Mouse (Mus musculus) frontal cortex, postnatal 14 days (tissue): ENCODE data around the gene Foxp1.

Experiments
- DNase-seq, 2 experiments: peaks; one replicate each; pipeline ENCODE4 v3.0.0; 2022; ENCODE audit warnings: low spot score in 2 of 2

Foxp1 gene

DNA sequence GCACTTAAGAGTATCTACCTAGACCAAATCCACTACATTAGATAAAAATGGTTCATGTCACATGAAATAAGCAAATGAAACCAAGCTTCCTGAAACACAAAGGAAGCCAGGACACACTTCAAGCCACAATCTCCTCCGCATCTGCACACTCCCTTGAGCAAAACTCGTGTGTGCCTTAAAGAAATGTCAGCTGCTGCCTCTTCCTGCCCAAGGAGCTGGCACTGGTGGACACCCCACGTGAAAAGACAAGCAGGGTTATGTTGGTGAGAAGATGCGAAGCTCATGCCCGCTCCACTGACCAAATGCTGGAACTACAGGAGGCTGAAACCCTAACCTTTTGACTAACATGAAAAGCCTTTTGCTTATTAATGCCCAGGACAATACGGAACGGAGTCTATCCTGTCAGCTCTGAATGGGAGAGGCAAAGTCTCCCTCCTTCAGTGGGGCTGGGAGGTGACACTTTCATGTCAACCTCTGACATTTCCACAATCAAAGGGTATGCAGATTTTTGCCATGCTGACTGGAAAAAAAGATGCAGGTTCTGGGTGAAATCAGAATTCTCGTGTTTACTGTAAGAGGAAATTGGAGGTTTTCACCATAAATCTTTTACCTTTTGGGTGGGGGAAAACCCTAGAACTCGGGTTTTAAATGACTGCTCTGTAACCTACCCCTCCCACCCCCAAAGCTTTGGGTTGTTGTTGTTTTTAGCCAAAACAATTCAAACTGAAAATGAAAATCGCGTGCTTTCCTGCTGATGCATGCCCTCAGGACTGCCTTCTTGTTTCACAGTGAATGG, 261.4 kb downstream of the Foxp1 start:
- DNase-seq = no peak

DNA sequence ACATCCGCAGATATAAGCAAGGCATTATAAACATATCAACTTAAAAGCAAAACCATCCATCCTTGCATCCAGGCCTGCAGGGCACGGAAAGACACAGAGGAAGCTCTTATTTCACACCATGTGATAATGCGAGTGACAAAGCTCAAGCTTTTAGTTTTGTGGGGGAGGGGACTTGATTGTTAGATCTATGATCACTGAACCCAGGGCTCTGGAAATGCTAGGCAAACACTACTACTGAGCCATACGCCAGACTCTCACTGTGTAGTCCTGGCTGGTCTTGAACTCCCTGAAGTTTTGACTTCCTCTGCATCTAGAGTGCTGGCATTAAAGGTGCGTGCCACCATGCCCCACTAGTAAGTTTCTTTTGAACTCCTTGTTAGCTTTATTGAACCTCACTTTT, 264.2 kb downstream of the Foxp1 start:
- no peak for DNase-seq

DNA sequence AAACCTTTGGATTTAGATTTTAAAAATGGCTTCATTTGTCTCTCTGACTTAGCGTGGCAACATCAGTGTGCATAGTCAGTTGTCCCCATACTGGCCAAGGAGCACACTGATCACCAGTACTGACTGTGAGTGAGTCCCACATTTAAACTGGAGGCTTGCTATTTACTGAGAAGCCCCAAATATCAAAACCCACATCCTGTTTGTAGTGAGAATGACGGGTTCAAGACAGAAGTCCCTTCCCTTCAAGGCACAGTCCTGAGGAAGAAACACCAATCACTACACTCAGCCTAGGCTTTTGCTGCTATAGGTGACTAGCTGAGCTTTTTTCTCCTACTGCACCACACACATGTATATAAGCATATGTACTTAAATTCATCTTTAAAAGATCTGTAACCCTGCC, 264.8 kb downstream of the Foxp1 start:
- no peak for DNase-seq

DNA sequence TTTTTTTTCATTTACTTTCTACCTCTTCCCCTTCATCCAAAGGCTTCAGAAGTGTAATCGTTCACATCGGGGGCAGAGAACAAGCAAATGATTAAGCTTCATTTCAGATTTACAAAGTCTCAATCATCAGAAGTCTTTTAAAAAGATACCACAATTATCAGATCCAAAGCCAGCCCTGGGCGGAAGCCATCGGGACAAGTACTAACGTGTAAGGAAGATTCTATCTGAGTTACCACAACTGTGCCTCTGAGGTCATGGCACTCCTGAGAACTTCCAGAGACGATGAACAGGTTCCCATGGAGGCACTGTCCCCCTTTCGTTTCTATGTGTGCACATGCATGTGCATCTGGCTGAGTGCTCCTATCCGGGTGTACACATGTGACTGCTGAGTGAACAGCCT, 269.2 kb downstream of the Foxp1 start:
- no peak for DNase-seq

DNA sequence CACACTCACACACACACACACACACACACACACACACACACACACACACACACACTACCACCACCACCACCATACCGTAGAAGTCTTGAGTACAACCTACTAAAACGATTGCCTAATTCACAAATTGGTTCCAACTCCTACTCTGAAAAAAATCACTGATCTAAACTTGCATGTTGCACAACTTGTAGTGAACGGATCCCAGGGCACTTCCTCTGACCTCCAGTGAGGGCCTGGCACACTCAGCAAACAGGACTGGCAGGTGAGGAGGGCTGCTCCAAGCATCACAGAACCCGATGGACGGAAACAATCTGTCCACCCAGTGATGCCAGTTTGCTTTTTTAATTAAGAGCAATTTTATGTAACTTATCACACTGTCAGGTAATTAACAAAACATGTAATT, 269.7 kb downstream of the Foxp1 start:
- DNase-seq = no peak

DNA sequence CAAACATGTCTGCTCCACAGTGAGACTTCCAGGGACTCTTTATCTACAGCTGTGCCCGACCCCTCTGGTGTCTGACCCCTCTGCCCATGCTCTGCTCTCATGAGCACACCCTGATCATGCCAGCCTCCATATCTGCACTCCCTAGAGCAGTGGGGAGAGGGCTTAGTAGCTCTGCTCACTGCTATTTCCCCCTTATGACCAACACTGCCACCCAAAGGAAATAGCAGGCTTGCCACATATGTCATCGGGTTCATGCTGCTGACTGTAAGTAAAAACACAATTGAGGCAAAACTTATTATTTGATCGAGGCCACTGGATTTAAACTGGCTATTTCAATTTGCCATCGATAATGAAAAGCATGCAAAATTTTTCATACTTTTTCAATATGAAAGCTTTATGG, 270.6 kb downstream of the Foxp1 start:
- DNase-seq = no peak

DNA sequence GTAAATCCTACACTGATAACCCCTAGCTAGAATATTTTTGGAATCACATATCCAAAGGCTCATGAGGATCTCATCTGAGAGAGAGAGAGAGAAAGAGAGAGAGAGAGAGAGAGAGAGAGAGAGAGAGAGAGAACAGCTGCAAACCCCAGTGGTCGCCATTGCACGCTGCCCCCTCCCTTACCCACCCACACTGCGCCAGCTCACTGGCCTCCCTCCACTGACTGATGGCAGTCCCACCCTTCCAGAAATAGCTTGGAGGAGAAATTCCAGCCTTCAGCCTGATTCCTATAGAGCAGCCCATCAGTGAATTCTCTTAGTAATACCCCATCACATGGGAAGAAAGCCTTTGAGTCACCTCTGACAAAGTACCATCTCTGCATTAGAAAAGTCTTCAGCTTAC, 271.3 kb downstream of the Foxp1 start:
- no peak for DNase-seq

DNA sequence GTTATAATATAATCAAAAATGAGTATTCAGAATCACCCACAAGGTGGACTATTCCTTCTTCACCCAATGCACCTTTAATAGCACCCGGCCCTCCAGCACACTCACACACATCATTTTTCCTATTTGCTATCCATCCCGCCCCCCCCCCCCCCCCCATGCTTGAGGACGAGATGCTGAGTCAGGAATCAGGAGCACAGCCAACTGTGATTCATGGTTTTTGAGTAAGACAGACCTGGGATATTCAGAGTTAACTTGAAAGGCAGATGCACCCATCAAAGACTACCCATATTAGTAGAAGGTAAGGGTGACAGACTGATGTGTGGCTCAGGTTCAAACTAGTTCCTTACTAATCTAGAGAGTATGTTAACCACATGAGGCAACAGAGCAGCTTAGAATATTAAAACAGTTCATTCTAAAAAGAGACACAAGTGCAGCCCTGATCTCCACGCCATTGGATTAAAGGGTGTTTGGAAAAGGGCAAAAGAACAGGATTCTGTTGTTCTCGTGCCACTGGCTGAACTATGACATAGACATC, 273.0 kb downstream of the Foxp1 start:
- DNase-seq = no peak

DNA sequence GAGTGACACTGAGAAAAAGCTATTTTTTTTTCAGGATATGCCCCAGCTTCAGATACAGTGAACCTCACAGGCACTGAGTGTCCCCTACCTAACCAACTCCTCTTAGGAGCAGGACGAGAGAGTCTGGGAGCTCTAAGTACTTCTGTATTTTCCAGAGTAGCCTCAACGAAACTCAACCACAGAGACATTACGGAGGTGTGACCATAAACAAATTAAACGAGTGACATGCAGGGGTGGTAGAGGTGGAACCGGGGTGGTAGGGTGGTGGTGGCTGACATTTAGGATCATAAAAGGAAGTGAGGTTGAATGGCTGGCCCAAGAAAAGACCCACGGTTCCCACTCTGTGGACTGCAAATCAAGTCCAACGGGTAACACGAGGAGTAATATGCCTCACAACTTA, 274.1 kb downstream of the Foxp1 start:
- DNase-seq = no peak

DNA sequence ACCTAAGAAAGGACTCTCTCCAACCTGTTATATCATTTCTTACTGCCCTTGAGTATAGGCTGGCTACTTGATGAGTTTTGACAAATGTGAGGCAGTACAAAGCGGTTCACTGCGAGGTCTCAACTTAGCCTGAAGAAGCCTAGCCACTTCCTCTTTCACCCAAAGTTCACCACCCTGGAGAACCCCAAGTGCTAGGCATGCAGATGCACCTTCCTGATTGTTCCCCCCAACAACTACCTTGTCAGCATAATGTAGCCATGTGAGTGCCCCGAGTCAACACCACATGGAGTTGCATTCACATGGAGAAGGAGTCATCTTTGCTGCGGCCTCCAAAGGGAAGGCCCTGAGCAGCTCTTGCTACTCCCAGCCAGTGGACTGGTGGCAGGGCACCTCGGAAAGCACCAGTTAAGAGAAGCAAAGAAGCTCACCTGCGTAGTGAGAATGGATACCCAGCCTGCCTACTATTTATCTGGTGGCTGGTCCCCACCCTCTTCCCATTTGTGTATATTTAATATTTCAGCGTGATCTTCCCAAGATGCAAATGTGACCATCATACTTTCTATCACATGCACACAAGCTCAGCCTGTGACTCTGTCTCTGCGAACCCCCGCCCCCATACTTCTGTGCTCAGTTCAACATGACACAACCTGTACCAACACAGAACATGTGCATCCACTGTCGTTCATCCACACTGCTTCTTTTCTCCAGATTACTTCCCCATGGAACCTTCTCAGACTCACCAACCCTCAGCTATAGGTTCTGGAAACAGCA, 280.7 kb downstream of the Foxp1 start:
- no peak for DNase-seq

DNA sequence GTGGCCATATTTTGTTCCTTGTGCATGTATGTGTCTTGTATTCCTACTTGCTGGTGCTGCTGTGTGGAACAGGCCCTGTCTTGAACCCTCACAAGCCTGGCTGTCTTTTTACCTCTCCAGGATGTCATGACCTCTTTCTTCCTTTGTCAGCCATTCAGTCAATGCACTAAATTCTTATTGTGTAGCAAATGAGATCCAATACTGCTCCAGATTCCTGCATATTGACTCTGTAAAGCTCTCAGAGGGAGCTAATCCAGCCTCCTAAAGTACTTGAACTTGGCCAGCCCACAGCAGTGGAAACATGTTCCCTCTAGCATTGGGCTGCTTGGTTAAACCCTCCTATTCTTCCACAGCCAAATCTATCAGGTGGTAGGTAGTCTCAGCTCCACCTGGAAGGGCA, 281.8 kb downstream of the Foxp1 start:
- DNase-seq = no peak

DNA sequence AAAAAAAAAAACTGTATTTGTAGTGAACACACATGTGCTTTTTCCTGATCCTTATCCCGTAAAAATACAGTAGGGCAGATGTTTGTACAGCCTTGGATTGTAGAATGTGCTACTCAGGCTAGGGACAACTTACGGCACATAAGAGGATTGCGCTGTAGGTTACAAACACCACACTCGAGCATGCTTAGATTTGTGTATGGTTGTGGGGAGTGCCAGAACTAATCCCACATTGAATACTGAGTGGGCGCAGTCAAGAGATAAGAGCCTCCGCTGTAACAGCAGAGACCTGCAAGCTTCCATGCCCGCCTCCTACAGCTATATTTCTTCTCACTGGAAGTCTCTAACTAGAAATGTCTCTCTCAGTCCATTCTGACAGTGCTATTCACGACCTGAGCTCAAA, 286.9 kb downstream of the Foxp1 start:
- no peak for DNase-seq

DNA sequence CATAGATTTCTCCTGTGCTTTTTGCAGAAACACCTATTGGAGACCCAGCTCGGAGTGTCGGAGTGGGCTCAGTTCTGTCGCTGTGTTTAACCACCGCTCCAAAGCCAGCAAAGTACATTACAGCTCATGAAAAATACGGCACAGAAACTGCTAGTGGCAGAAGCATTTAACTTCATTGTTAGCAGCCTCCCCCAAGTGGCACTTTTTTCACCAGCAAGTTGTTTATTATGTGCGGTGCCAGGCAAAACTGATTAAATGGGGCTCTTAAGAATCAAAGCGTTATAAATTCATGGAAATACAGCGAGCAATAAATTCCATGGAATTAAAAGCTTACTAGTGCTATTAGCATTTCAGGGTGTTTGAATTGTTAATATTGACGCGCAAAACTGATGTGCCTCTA, 289.1 kb downstream of the Foxp1 start:
- DNase-seq = no peak

DNA sequence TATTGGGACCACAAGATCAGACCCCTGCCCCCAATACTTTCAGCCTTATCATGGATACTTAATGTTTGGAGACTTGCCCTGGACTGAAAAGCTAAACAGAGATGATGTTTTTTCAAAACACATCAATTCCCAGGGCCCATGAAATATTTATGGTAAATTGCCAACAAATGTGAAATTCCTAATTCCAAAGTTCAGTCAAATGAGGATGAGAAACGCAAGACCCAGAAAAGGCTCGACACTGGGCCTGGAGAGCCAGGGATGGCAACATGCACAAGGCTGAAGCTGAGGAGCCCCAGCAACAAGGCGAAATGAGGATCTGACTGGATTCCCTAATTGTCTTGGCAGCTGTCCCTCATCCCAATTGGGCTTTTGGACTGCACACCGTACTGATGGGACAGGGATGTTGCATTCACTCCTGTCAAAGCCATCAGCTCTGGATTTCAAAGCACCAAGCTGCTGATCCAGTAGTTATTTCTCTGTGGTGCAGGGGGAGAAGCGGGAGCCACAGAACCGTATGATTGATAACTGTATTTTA, 294.1 kb downstream of the Foxp1 start:
- DNase-seq = no peak

DNA sequence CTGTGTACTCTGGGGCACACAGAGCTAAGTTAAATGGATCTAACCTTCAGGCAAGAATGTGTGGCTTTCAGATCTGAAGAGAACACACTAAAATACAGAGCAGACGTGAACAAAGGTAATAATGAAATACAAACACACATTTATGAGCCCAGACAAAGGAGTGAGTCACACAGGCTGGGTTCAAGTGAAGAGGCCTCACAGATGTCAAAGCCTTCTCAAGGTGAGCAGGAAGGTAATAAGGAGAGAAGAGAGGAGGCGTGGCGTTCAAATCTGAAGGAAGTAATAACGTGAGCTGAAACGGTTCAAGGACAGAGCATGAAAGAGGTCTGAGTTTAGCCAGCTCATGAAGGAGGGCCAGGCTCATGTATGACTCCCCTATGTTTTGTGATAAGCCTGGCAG, 301.4 kb downstream of the Foxp1 start:
- DNase-seq = no peak

DNA sequence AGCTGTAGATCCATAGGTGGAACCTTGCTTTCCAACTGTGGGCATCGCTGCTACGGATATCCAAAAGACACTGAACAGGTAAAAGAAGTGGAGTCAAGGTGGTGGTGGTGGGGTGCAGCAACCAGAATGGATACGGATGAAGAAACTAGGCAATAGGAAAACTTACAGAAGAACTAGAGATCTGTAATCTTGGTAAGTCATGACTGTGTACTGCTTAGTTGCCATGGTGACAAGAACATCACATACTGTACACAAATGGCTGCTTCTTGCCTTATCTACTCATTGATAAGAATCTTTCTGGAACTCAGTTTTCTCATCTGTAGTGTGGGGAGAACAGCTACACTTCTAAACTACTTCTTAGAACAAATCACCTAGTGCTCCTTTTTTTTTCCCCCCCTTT, 302.0 kb downstream of the Foxp1 start:
- DNase-seq = no peak

DNA sequence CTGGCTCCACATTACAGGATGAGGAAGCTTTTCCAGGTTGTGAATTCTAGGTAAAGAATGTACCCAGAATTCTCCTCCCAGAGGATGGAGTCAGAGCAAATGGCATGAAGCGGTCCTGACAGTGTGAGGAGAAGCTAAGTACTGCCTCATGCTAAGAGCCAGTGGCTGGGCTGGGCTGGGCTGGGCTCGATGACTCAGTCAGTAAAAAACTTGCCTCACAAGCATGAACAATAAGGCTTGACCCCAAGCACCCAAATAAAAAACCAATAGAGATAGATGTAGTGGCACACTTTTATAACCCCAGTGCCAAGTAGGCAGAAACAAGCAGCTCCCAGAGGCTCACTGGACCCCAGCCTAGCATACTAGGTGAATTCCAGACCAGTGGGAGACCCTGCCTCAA, 304.7 kb downstream of the Foxp1 start:
- no peak for DNase-seq

DNA sequence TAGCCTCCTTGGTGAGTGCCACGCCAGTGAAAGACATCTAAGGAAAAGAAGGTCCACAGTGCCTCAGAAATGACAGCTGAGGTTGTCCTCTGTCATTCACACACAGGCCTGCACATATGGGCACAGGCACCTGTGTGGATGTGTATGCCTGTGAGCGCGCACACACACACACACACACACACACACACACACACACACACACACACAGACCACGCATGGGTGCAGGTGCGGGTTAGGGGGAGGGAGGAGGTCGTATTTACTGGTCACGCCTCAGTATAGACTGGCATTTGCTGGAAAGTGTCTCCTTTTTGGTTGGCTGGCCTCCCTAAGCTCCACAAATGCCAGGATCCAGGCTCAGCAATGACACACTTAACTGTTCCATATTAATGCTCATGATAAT, 305.4 kb downstream of the Foxp1 start:
- no peak for DNase-seq

DNA sequence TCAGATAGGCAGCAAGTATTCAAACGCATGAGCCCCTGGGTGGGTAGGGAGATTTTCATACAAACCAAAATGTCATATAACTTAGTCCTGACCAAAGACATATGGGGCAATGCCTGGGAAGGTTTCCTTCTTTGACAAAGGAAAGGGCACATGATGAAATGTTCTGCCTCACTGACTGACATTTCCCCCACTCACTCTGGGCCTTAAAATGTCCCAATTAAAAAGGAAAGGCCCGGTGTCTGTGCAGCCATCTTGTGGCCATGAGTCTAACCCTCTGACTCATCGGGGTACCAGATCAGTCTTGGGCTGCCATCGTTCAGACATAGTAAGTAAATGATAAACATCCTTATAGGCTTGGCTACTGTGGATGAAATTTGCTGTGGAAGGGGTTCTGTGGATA, 310.1 kb downstream of the Foxp1 start:
- DNase-seq = no peak

DNA sequence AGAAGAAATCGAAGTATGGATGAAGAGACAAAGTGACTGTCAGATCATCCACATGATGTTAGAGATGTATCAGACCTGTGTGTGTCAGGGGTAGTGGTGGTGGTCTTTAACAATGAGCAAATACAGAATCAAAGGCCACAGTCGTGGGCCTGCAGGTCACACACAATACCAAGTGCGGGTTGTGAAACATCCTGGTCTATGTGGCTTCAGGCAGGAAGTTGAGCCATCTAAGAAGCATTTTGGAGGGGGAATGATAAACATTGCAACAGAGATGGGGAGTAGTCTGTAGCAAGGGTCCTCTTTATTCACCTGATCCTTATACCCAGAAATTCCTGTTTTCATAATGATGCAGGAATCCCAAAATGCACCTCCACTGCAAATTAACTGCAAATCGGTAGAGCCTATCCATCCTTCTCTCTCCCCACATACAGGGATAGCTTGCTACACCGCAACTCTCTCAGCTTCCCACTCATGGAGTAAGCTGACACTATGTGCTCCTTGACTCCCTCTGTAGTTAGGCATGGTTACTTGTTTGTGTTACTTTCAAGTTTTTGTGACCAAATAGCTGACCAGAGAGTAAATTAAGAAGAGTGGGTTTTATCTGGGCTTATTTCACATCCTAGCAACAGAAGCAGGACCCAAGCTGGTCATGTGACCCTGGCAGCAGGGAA, 310.7 kb downstream of the Foxp1 start:
- DNase-seq = no peak

DNA sequence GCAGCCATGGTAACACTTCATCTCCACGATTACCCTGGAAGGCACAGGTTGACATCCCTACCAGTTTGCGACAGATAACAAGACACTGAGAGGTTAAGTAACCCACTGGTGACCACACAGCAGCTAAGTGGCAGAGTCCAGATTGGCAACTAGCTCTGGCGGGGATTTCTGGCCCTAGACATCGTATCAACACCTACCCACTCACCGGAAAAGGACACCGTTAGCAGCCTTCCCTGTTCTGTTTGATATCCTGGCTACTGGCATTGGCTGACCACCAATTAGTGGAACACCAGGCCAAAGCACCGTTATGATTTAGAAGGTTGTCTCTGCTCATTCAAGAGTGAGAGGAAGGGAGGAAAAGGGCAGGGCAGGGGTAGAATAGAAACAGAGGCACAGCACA, 312.4 kb downstream of the Foxp1 start:
- no peak for DNase-seq

DNA sequence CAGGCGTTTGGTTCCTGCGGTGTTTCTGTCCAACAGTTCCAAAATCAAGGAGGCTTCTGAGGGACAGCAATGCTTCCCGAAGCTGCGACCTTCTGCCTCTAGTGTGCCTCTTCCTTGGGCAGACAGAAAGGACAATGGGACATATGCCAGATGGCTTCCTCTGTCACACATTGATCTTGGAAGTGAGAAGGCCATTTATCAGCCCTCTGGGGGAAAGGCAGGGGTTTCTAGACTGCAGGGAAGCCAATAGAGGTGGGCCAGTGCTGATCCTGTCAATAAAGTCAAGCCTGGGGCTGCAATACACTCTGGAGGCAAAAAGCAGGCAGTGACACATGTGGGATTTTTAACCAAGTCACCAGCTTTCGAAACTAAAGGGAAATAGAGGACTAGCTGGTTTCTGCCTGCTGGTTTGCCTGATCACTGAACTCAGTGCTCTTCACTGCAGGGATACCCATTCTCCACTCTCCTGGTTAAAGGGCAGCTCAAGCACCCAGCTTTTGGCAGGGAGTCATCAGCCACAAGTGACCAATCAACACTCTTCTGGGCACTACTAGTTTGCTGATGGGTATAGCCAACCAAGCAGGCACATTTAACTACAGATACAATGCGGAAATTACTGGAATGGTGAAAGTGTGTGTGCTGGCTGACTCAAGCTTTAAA, 315.2 kb downstream of the Foxp1 start:
- DNase-seq = no peak
